Mouse (Mus musculus): ENCODE measurements around the gene Camk2g. TPM values are rescaled to one million over a fixed set of nuclear protein-coding genes. Genes with fewer than 3 reads are reported as not detected.

Camk2g gene
- polyA plus RNA-seq, 1 experiment: 57.2 TPM

DNA sequence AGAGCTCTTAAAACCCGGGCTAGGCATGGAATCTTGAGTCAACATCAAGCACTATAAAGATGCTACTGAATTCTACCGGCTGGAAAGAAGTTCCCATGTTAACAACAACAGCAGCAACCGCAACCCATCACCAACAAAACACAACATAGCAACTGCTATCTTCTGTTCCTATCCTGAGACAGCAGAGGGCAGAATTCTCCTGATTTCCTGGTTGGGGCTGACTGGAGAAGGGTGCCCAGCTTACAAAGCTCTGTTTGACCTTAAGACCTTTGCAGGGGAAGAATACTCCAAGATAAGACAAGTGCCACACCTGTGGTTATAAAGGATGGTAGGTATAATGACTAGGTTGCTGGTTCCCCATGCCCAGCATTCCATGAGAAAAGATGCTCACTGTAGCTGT is 47.0 kb downstream of the Camk2g start:
- no peaks in the 10 kb centered on the region for H3K79me2 ChIP-seq (ENCODE audit: control insufficient read depth, insufficient read depth)
- H3K4me3 ChIP-seq: no peak overlapping the region
- H3K4me2 ChIP-seq (ENCODE audit: low read depth): no peak overlapping the region
- H3ac ChIP-seq (ENCODE audit: control insufficient read depth, insufficient read length): no peak overlapping the region
- TF ChIP-seq E2F4 (IDR thresholded peaks at IDR 0.05; ENCODE audit: insufficient read depth) (no peak), CEBPB (IDR thresholded peaks at IDR 0.05; ENCODE audit: insufficient read depth, poor library complexity, severe bottlenecking) (no peak), POLR2A (IDR thresholded peaks at IDR 0.05; ENCODE audit: insufficient read length, low read depth) (no peak), MYOG (IDR thresholded peaks at IDR 0.05; ENCODE audit: control insufficient read depth in 1 of 3, insufficient read depth in 1 of 3, insufficient read length in 2 of 3, low read depth in 2 of 3) (no peak), TCF3 (IDR thresholded peaks at IDR 0.05; ENCODE audit: insufficient read length, low read depth) (no peak)
- peaks cover 9% of the 10 kb centered on the region for H3K36me3 ChIP-seq (ENCODE audit: control insufficient read depth, insufficient read depth)
- no peaks in the 10 kb centered on the region for H3K27me3 ChIP-seq (ENCODE audit: control insufficient read depth, insufficient read depth, insufficient read length)

DNA sequence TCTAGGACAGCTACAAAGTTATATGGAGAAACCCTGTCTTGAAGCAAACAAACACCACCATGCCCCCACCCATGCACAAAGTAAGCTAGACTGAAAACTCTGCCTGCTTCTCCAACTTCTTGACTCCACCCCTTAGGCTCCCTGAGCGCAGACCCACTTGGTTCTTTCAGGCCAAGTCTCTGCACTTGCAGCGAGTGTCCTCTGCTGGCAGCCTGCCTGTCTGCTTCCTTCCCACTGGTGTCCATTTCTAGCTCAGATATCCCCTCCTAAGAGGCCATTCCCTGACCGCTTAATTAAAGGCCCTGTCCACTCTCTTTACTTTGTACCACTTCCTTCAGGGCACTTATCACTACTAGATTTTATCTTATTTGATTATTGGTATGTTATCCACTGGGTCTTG is 50.3 kb downstream of the Camk2g start:
- no peak for TF ChIP-seq MYOD1 (IDR thresholded peaks at IDR 0.05; ENCODE audit: control insufficient read depth in 1 of 3, insufficient read length in 2 of 3, low read depth in 2 of 3)
- no peak for TF ChIP-seq MYOG (IDR thresholded peaks at IDR 0.05; ENCODE audit: control insufficient read depth in 1 of 3, insufficient read depth in 1 of 3, insufficient read length in 2 of 3, low read depth in 2 of 3)
- no peak for TF ChIP-seq REST (IDR thresholded peaks at IDR 0.05; ENCODE audit: insufficient read depth, insufficient read length)
- TF ChIP-seq MAX (IDR thresholded peaks at IDR 0.05; ENCODE audit: low read depth): no peak
- TF ChIP-seq TCF3 (IDR thresholded peaks at IDR 0.05; ENCODE audit: insufficient read length, low read depth): no peak
- TF ChIP-seq SRF (IDR thresholded peaks at IDR 0.05; ENCODE audit: control insufficient read depth, insufficient read length, low read depth): no peak
- no peak for TF ChIP-seq POLR2AphosphoS2 (IDR thresholded peaks at IDR 0.05; ENCODE audit: insufficient read length, low read depth)
- TF ChIP-seq POLR2A (IDR thresholded peaks at IDR 0.05; ENCODE audit: insufficient read length, low read depth): no peak
- no peak for TF ChIP-seq E2F4 (IDR thresholded peaks at IDR 0.05; ENCODE audit: insufficient read depth)
- TF ChIP-seq USF1 (IDR thresholded peaks at IDR 0.05; ENCODE audit: low read depth): no peak
- TF ChIP-seq TCF12 (IDR thresholded peaks at IDR 0.05; ENCODE audit: insufficient read depth, poor library complexity, severe bottlenecking): no peak
- TF ChIP-seq CEBPB (IDR thresholded peaks at IDR 0.05; ENCODE audit: insufficient read depth, poor library complexity, severe bottlenecking): no peak
- no peak overlapping the region for H3ac ChIP-seq (ENCODE audit: control insufficient read depth, insufficient read length)
- no peaks in the 10 kb centered on the region for H3K79me2 ChIP-seq (ENCODE audit: control insufficient read depth, insufficient read depth)
- H3K4me2 ChIP-seq (ENCODE audit: low read depth): no peak overlapping the region
- peaks cover 11% of the 10 kb centered on the region for H3K36me3 ChIP-seq (ENCODE audit: control insufficient read depth, insufficient read depth)
- no peaks in the 10 kb centered on the region for H3K27me3 ChIP-seq (ENCODE audit: control insufficient read depth, insufficient read depth, insufficient read length)
- no peak overlapping the region for H3K4me3 ChIP-seq

DNA sequence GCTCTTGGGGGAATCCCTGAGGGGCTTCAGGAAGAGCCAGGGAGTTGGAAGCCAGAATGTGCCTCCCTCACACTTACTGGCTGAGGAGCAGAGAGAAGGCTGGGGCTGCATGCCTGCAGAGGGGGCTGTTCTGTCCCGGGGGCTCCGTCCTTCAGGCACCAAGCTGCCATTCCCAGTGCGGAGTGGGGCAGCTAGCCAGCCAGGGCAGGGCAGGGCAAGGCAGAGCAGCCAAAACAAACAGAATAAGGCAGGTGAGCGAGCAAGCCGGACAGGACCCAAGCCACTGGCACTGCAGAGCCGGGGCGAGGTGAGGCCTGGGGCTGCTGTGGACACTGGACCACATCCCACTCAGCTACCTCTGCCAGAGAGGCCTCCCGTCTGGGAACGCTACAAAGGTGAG is 52.6 kb downstream of the Camk2g start:
- Histone ChIP-seq H3K27me3 (ENCODE audit: control insufficient read depth, insufficient read depth, insufficient read length) (no peaks in the 10 kb centered on the region), H3K4me2 (ENCODE audit: low read depth) (no peak overlapping the region), H3K4me3 (no peak overlapping the region), H3K36me3 (ENCODE audit: control insufficient read depth, insufficient read depth) (peaks cover 16% of the 10 kb centered on the region), H3K79me2 (ENCODE audit: control insufficient read depth, insufficient read depth) (no peaks in the 10 kb centered on the region), H3ac (ENCODE audit: control insufficient read depth, insufficient read length) (no peak overlapping the region)
- TF ChIP-seq MAX (IDR thresholded peaks at IDR 0.05; ENCODE audit: low read depth) (no peak), USF1 (IDR thresholded peaks at IDR 0.05; ENCODE audit: low read depth) (no peak), TCF3 (IDR thresholded peaks at IDR 0.05; ENCODE audit: insufficient read length, low read depth) (no peak), E2F4 (IDR thresholded peaks at IDR 0.05; ENCODE audit: insufficient read depth) (no peak), POLR2A (IDR thresholded peaks at IDR 0.05; ENCODE audit: insufficient read length, low read depth) (no peak), MYOD1 (IDR thresholded peaks at IDR 0.05; ENCODE audit: control insufficient read depth in 1 of 3, insufficient read length in 2 of 3, low read depth in 2 of 3) (no peak), TCF12 (IDR thresholded peaks at IDR 0.05; ENCODE audit: insufficient read depth, poor library complexity, severe bottlenecking) (no peak), SRF (IDR thresholded peaks at IDR 0.05; ENCODE audit: control insufficient read depth, insufficient read length, low read depth) (no peak)

DNA sequence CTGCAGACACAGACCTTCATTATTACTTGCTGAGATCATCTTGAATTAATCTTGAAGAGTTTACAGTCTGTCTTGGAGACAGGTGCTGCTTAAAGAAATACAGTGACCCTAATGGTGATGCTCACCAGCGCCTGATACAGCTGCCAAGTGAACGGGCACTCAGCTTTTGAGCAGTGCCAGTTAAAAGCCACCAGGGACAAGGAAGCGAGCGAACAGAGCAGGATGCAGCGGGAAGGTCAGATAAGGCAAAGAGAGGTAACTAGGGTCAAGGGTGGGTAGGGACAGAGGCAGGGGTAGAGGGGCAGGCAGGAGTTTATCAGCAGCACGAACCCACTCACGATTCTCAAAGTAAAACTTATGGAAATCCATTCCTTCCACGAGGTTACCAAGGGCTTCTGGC is 55.4 kb downstream of the Camk2g start:
- H3K4me2 ChIP-seq (ENCODE audit: low read depth): no peak overlapping the region
- H3K79me2 ChIP-seq (ENCODE audit: control insufficient read depth, insufficient read depth): no peaks in the 10 kb centered on the region
- peaks cover 20% of the 10 kb centered on the region for H3K36me3 ChIP-seq (ENCODE audit: control insufficient read depth, insufficient read depth)
- no peak overlapping the region for H3ac ChIP-seq (ENCODE audit: control insufficient read depth, insufficient read length)
- no peak for TF ChIP-seq CEBPB (IDR thresholded peaks at IDR 0.05; ENCODE audit: insufficient read depth, poor library complexity, severe bottlenecking)
- TF ChIP-seq MYOG (IDR thresholded peaks at IDR 0.05; ENCODE audit: control insufficient read depth in 1 of 3, insufficient read depth in 1 of 3, insufficient read length in 2 of 3, low read depth in 2 of 3): no peak
- TF ChIP-seq TCF3 (IDR thresholded peaks at IDR 0.05; ENCODE audit: insufficient read length, low read depth): no peak
- no peak for TF ChIP-seq E2F4 (IDR thresholded peaks at IDR 0.05; ENCODE audit: insufficient read depth)
- TF ChIP-seq SRF (IDR thresholded peaks at IDR 0.05; ENCODE audit: control insufficient read depth, insufficient read length, low read depth): no peak
- no peak for TF ChIP-seq POLR2AphosphoS2 (IDR thresholded peaks at IDR 0.05; ENCODE audit: insufficient read length, low read depth)
- no peak for TF ChIP-seq REST (IDR thresholded peaks at IDR 0.05; ENCODE audit: insufficient read depth, insufficient read length)
- TF ChIP-seq POLR2A (IDR thresholded peaks at IDR 0.05; ENCODE audit: insufficient read length, low read depth): no peak
- no peak for TF ChIP-seq USF1 (IDR thresholded peaks at IDR 0.05; ENCODE audit: low read depth)
- TF ChIP-seq MAX (IDR thresholded peaks at IDR 0.05; ENCODE audit: low read depth): no peak
- TF ChIP-seq MYOD1 (IDR thresholded peaks at IDR 0.05; ENCODE audit: control insufficient read depth in 1 of 3, insufficient read length in 2 of 3, low read depth in 2 of 3): no peak
- TF ChIP-seq TCF12 (IDR thresholded peaks at IDR 0.05; ENCODE audit: insufficient read depth, poor library complexity, severe bottlenecking): no peak
- no peak overlapping the region for H3K4me3 ChIP-seq
- H3K27me3 ChIP-seq (ENCODE audit: control insufficient read depth, insufficient read depth, insufficient read length): no peaks in the 10 kb centered on the region

DNA sequence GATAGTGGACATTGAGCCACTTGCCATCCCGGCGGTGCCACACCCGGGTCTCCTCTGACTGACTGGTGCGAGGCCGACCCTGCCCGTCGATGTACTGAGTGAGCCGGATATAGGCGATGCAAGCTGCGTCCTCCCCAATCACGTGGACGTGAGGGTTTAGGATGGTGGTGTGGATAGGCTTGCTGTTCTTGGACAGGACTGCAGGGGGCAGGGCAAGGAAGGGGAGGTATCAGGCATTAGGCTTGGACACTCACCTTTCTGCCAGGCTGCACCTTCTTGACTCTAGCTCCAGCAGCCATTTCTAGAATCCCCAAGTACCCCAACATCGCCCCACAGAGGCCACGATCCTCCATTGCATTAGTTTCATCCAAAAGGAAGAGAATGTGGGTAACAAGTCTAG is 56.6 kb downstream of the Camk2g start:
- H3K4me2 ChIP-seq (ENCODE audit: low read depth): no peak overlapping the region
- H3ac ChIP-seq (ENCODE audit: control insufficient read depth, insufficient read length): no peak overlapping the region
- H3K27me3 ChIP-seq (ENCODE audit: control insufficient read depth, insufficient read depth, insufficient read length): no peaks in the 10 kb centered on the region
- no peaks in the 10 kb centered on the region for H3K79me2 ChIP-seq (ENCODE audit: control insufficient read depth, insufficient read depth)
- peaks cover 17% of the 10 kb centered on the region for H3K36me3 ChIP-seq (ENCODE audit: control insufficient read depth, insufficient read depth)
- TF ChIP-seq USF1 (IDR thresholded peaks at IDR 0.05; ENCODE audit: low read depth): no peak
- no peak overlapping the region for H3K4me3 ChIP-seq

Measured in myocyte (in vitro differentiated cells).